21 mouse cellular contexts compared by ENCODE assay signal in genomic region chr12:70140542-70140941, GRCm38 (mm10). TPM values are rescaled to one million over a fixed set of nuclear protein-coding genes. Genes with fewer than 3 reads are reported as not detected.
DNase-seq lines count a peak whose midpoint lies in the region.
"Had no signal": no experiment of that assay in that cellular context is flagged by ENCODE, and none has a peak within 500 bp of the region (broad histone marks: within the 10 kb centered on the region; RNA-seq: fewer than 3 reads in every experiment).

No protein-coding gene starts in this region.

- no peaks in the 10 kb centered on the region for H3K36me3 ChIP-seq in macrophage (ENCODE audit: inconsistent target)
- no peaks in the 10 kb centered on the region for H3K36me3 ChIP-seq in splenic B cell, adult 2 months (ENCODE audit: control insufficient read depth, insufficient read depth, low read length, poor library complexity, severe bottlenecking)
- H3K36me3 ChIP-seq in heart, embryonic 10.5 days = no peaks in the 10 kb centered on the region
- H3K36me3 ChIP-seq: embryonic facial prominence, embryonic 12.5 days; kidney, embryonic 15.5 days; liver, embryonic 13.5 days; neural tube, embryonic 12.5 days had no signal

- intact Hi-C loops in left cerebral cortex, postnatal 4 days (cut with DNase I) = no loop called here

- peaks cover 9% of the 10 kb centered on the region for H3K4me1 ChIP-seq in heart, embryonic 10.5 days
- H3K4me1 ChIP-seq: embryonic facial prominence, embryonic 12.5 days had no signal

- WGBS in macrophage (ENCODE audit: missing documents) = 51% methylated on average over 5 of the region's 5 CpGs
- WGBS in heart, embryonic 10.5 days = 93% methylated on average over 5 of the region's 5 CpGs

- no peak overlapping the region for H3K4me3 ChIP-seq in macrophage (ENCODE audit: inconsistent target)
- H3K4me3 ChIP-seq in heart, embryonic 10.5 days = no peak overlapping the region
- H3K4me3 ChIP-seq: embryonic facial prominence, embryonic 12.5 days; kidney, embryonic 15.5 days; layer of hippocampus, adult 2 months; liver, embryonic 13.5 days; neural tube, embryonic 12.5 days had no signal

- H3K79me2 ChIP-seq in macrophage (ENCODE audit: inconsistent target) = no peaks in the 10 kb centered on the region

- DNase-seq in lung, postnatal 25 days (ENCODE audit: low spot score) = peak; percentile 44
- no peak for DNase-seq in lung, postnatal 10 days
- DNase-seq in MEL-GATA-1-ER (ENCODE audit: extremely low read depth, low read depth) = peak; percentile 91
- peak; percentile 70 for DNase-seq in splenic B cell, adult 2 months (ENCODE audit: low read depth, low spot score)
- no peak for DNase-seq in heart, embryonic 10.5 days (ENCODE audit: low spot score)
- DNase-seq in left cerebral cortex, postnatal 4 days = no peak
- DNase-seq: adrenal gland, postnatal 10 days; cerebellum, postnatal 14 days; heart, postnatal 10 days; liver, embryonic 13.5 days had no signal

- no peaks in the 10 kb centered on the region for H3K27me3 ChIP-seq in splenic B cell, adult 2 months (ENCODE audit: control insufficient read depth, insufficient read depth, low read length, poor library complexity, severe bottlenecking)
- H3K27me3 ChIP-seq in heart, embryonic 10.5 days (ENCODE audit: insufficient read depth, poor library complexity, severe bottlenecking) = no peaks in the 10 kb centered on the region
- H3K27me3 ChIP-seq: embryonic facial prominence, embryonic 12.5 days; kidney, embryonic 15.5 days; liver, embryonic 13.5 days; neural tube, embryonic 12.5 days had no signal

- no peaks in the 10 kb centered on the region for H3K9me3 ChIP-seq in heart, embryonic 10.5 days
- H3K9me3 ChIP-seq: embryonic facial prominence, embryonic 12.5 days; kidney, embryonic 15.5 days; liver, embryonic 13.5 days; neural tube, embryonic 12.5 days had no signal

- H3K27ac ChIP-seq in macrophage = peak overlapping the region; percentile 13; the same call in 1 of the 2 replicates
- H3K27ac ChIP-seq in heart, embryonic 10.5 days = no peak overlapping the region
- H3K27ac ChIP-seq: embryonic facial prominence, embryonic 12.5 days; hindbrain, postnatal 0 days; kidney, embryonic 15.5 days; layer of hippocampus, adult 2 months; liver, embryonic 13.5 days; neural tube, embryonic 12.5 days had no signal

RNA-seq across cellular contexts. Expression of gene Abhd12b, which starts 13.4 kb away (rescaled TPM):
- total RNA-seq in macrophage (2018; cell fraction: chromatin; rRNA removed) = not detected
- not detected for total RNA-seq in macrophage (2018; cell fraction: cytosol; rRNA removed)
- total RNA-seq in macrophage (2018; cell fraction: nucleus; rRNA removed) = under 1 TPM in 1 of 26 experiments, not detected in 25; 0.50 TPM
- polyA plus RNA-seq in macrophage (2018) = not detected in 3 replicates
- polyA plus RNA-seq in heart, embryonic 10.5 days (2016; fragmentation: Nextera tagmentation; extraction: Ambion mirVana) = not detected in 2 replicates
- total RNA-seq in left cerebral cortex, postnatal 4 days (2021) = not detected
- total RNA-seq: adrenal gland, postnatal 10 days; gastrocnemius, postnatal 4 days; heart, postnatal 10 days; hindbrain, postnatal 0 days; layer of hippocampus, adult 2 months; left cerebral cortex, postnatal 10 days had no signal
- polyA plus RNA-seq: hindbrain, postnatal 0 days; kidney, embryonic 15.5 days; liver, embryonic 13.5 days; midbrain, embryonic 11.5 days; neural tube, embryonic 12.5 days; small intestine, adult 2 months; testis, adult 2 months had no signal

RNA-seq across cellular contexts. Expression of gene Nin, which starts 27.0 kb away (rescaled TPM):
- 100 to 1,000 TPM in 10 of 26 experiments, 10 to 100 TPM in 16; 31.8 to 133 (median 88.5) TPM for total RNA-seq in macrophage (2018; cell fraction: chromatin; rRNA removed)
- 10 to 100 TPM; 17.6 to 37.1 (median 28.2) TPM for total RNA-seq in macrophage (2018; cell fraction: cytosol; rRNA removed)
- 10 to 100 TPM; 34.0 to 83.1 (median 56.1) TPM for total RNA-seq in macrophage (2018; cell fraction: nucleus; rRNA removed)
- polyA plus RNA-seq in macrophage (2018) = 14.2 to 22.1 TPM (median 14.3 TPM) in 3 replicates
- 5.9 and 9.1 TPM in 2 replicates for polyA plus RNA-seq in heart, embryonic 10.5 days (2016; fragmentation: Nextera tagmentation; extraction: Ambion mirVana)
- total RNA-seq in left cerebral cortex, postnatal 4 days (2021) = 10 to 100 TPM; 86.3 to 88.1 TPM

Comparison
In these comparisons a context has a peak if more than half of its experiments do, and no peak if none do; other contexts are left out.
1. DNase-seq: peak in lung, postnatal 25 days (single experiment), MEL-GATA-1-ER (single experiment) and splenic B cell, adult 2 months (single experiment); none in lung, postnatal 10 days (single experiment), heart, embryonic 10.5 days (single experiment) and left cerebral cortex, postnatal 4 days (single experiment).